Mouse (Mus musculus) neural tube, embryonic 14.5 days (tissue): ENCODE measurements around the gene Tubb1. TPM values are rescaled to one million over a fixed set of nuclear protein-coding genes. Genes with fewer than 3 reads are reported as not detected.

Experiments used
- ATAC-seq: fragments of 200-750 bp; cut with Nextera tagmentation; 2 replicates; pipeline ENCODE4 v1.8.0; 2017; ENCODE audit warnings: low read depth, mild to moderate bottlenecking, moderate TSS enrichment, moderate library complexity
- H3K27ac ChIP-seq: fragments of 300-500 bp; sonication (generic); 2 replicates; pipeline ENCODE4 v1.5.1; 2014; ENCODE audit warnings: low read depth, mild to moderate bottlenecking, control low read depth, low read length, moderate library complexity, mixed read lengths
- H3K27me3 ChIP-seq: fragments of 300-500 bp; sonication (generic); 2 replicates; pipeline ENCODE4 v1.6.1; 2014; ENCODE audit warnings: low read length; ENCODE audit not compliant: control insufficient read depth, insufficient read depth
- H3K36me3 ChIP-seq: fragments of 300-500 bp; sonication (generic); 2 replicates; pipeline ENCODE4 v1.6.1; 2014; ENCODE audit warnings: low read length, mixed read lengths; ENCODE audit not compliant: control insufficient read depth, insufficient read depth
- H3K4me1 ChIP-seq: fragments of 300-500 bp; sonication (generic); 2 replicates; pipeline ENCODE4 v1.6.1; 2014; ENCODE audit warnings: low read length; ENCODE audit not compliant: control insufficient read depth, insufficient read depth
- H3K4me2 ChIP-seq: fragments of 300-500 bp; sonication (generic); 2 replicates; pipeline ENCODE4 v1.6.1; 2014; ENCODE audit warnings: mild to moderate bottlenecking, low read depth, low read length, control low read depth
- H3K4me3 ChIP-seq: fragments of 300-500 bp; sonication (generic); 2 replicates; pipeline ENCODE4 v1.5.1; 2014; ENCODE audit warnings: low read depth, low read length, control low read depth, mixed read lengths
- H3K9ac ChIP-seq: fragments of 300-500 bp; sonication (generic); replicated peaks from 2 replicates; pipeline ENCODE4 v1.6.1; 2014; ENCODE audit warnings: low read depth, mild to moderate bottlenecking, control low read depth, low read length, mixed read lengths
- H3K9me3 ChIP-seq: fragments of 300-500 bp; sonication (generic); 2 replicates; pipeline ENCODE4 v1.6.1; 2016; ENCODE audit warnings: low read length; ENCODE audit not compliant: control insufficient read depth
- WGBS: fragments of 180-500 bp; shearing (Covaris S2); extraction: QIAGEN DNeasy Blood & Tissue Kit; methylation state at CpG from one replicate; pipeline ENCODE4 v1.1.7; 2014; 5-methylcytosine and 5-hydroxymethylcytosine counted together
- polyA plus RNA-seq: library from polyadenylated mRNA; unstranded; fragments of >200 nt; fragmentation: Nextera tagmentation; extraction: Ambion mirVana; gene quantifications from 2 replicates; pipeline ENCODE4 v1.2.1, GENCODE M21; 2014

The Tubb1 gene
- polyA plus RNA-seq, 1 experiment from 2014 or later = 0.19 TPM

DNA sequence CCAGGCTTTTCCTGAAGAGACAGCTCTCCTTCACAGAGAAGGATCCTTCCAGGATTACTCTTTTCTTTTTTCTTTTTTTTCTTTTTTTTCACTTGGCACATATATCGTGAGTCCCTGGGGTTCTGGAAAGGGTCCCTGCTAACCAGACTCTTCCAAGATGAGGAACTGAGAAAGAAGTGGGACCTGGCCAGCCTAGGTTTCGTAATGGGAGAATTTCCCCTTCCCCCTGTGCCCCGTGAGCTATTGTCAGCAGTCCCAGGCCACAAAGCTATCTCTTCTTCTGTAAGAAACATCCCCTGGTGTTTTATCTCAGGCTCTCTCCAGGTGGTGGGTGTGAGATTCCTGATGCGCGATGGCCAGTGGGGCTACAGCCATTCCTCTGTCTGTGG, 11.1 kb upstream of the Tubb1 start:
- H3K27me3 ChIP-seq = no peaks in the 10 kb centered on the region
- 41% methylated on average over 5 of the region's 5 CpGs for WGBS
- no peak for ATAC-seq
- H3K4me2 ChIP-seq = no peak overlapping the region
- peaks cover 6% of the 10 kb centered on the region; the same call in 1 of the 2 replicates for H3K4me1 ChIP-seq
- no peak overlapping the region for H3K9ac ChIP-seq
- no peaks in the 10 kb centered on the region for H3K36me3 ChIP-seq
- no peaks in the 10 kb centered on the region for H3K9me3 ChIP-seq
- no peak overlapping the region for H3K4me3 ChIP-seq
- H3K27ac ChIP-seq = no peak overlapping the region

DNA sequence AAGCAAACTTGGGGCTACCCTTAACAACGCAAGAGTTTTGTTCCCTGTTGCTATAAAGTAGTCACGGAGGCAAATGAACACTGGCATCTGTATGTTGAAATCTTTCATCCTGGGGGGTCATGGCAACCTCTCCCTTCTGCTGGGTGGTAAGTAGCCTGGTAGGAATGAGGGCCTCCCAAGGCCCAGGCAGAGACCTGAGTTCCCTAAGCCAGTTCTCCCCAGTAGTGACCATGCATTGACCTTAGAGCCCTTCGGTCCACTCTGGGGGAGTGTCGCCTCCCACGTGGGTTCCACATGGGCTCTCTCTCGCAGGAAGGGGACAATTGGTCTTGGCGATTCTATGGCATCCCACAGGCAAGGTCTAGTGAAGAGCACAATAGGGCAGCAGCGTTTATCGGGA, 10.5 kb upstream of the Tubb1 start:
- no peak for ATAC-seq

DNA sequence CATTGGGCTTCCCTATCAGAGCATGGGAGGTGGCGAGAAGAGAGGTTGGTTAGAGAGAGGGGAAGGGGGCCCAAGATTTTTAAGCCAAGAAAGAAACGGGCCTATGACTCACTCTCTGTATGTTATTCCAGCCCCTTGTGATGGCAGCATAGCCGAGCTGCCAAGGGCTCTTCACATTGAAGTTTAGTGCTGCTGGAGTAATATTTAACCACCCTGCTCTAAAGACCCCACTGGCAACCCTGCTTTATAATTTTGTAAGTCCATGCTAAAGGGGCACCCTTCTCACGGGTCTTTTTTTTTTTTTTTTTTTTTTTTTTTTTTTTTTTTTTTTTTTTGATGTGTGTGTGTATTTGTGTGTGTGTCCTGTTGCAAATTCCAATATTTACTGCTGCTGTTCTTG, 8.6 kb upstream of the Tubb1 start:
- H3K4me1 ChIP-seq = peaks cover 6% of the 10 kb centered on the region; the same call in 1 of the 2 replicates
- no peak overlapping the region for H3K27ac ChIP-seq
- no peaks in the 10 kb centered on the region for H3K9me3 ChIP-seq
- ATAC-seq = no peak
- no peaks in the 10 kb centered on the region for H3K36me3 ChIP-seq
- no peaks in the 10 kb centered on the region for H3K27me3 ChIP-seq
- WGBS = 89% methylated on average over 4 of the region's 4 CpGs
- H3K9ac ChIP-seq = no peak overlapping the region
- no peak overlapping the region for H3K4me3 ChIP-seq
- H3K4me2 ChIP-seq = no peak overlapping the region

More for the DNA sequence above, 10.5 kb upstream of the Tubb1 start:
- no peak overlapping the region for H3K9ac ChIP-seq
- H3K27me3 ChIP-seq = no peaks in the 10 kb centered on the region
- H3K27ac ChIP-seq = no peak overlapping the region
- WGBS = 83% methylated on average over 9 of the region's 9 CpGs
- peaks cover 6% of the 10 kb centered on the region; the same call in 1 of the 2 replicates for H3K4me1 ChIP-seq
- H3K4me3 ChIP-seq = no peak overlapping the region
- H3K36me3 ChIP-seq = no peaks in the 10 kb centered on the region
- no peak overlapping the region for H3K4me2 ChIP-seq
- no peaks in the 10 kb centered on the region for H3K9me3 ChIP-seq

DNA sequence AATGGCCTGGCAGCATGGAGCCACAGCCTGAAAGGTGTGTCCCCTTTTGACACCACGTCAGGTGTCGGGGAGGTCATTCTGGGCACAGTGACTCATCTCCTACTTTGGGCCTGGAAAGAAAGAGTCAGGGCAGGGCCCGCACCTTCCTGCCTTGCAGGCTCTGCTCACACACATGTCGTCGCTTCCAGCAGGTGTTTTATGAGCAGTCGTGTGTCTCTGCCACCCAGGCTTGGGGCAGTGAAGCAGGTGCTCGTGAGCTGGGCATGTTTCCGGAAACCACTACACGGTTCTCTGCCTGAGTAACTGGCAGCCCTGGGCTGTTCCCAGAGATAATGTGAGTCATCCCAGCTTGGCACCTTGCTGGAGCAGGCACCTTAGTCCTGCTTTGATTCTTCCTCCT, 8.0 kb upstream of the Tubb1 start:
- H3K36me3 ChIP-seq = no peaks in the 10 kb centered on the region
- H3K4me1 ChIP-seq = peaks cover 6% of the 10 kb centered on the region; the same call in 1 of the 2 replicates
- no peaks in the 10 kb centered on the region for H3K27me3 ChIP-seq
- no peak overlapping the region for H3K4me2 ChIP-seq
- H3K4me3 ChIP-seq = no peak overlapping the region
- 79% methylated on average over 9 of the region's 9 CpGs for WGBS
- no peak overlapping the region for H3K9ac ChIP-seq
- no peak for ATAC-seq
- H3K9me3 ChIP-seq = no peaks in the 10 kb centered on the region
- H3K27ac ChIP-seq = no peak overlapping the region

DNA sequence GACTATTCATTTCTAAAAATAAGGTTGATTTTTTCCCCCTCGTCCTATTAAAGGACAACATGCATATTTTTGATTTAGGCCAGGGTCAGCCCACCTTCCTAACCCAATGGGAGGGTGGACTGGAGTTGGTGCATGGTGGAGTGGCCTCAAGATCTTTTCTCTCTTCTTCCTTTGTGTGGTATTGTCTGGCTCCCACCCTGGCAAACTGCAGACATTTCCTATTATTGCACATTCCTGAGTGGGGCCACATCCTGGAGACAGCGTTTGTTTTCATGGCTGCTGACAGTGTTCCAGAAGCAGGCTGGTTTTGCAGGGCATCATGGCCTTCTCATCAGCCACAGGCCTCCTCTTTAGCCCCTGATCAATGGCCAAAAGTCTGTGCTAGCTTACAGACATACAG, 7.4 kb upstream of the Tubb1 start:
- no peak overlapping the region for H3K4me3 ChIP-seq
- ATAC-seq = no peak
- H3K27me3 ChIP-seq = no peaks in the 10 kb centered on the region
- WGBS = 56% methylated on average over 2 of the region's 2 CpGs
- no peaks in the 10 kb centered on the region for H3K36me3 ChIP-seq
- H3K4me2 ChIP-seq = no peak overlapping the region
- H3K9me3 ChIP-seq = no peaks in the 10 kb centered on the region
- H3K27ac ChIP-seq = no peak overlapping the region
- no peak overlapping the region for H3K9ac ChIP-seq
- H3K4me1 ChIP-seq = peaks cover 4% of the 10 kb centered on the region; the same call in 1 of the 2 replicates

DNA sequence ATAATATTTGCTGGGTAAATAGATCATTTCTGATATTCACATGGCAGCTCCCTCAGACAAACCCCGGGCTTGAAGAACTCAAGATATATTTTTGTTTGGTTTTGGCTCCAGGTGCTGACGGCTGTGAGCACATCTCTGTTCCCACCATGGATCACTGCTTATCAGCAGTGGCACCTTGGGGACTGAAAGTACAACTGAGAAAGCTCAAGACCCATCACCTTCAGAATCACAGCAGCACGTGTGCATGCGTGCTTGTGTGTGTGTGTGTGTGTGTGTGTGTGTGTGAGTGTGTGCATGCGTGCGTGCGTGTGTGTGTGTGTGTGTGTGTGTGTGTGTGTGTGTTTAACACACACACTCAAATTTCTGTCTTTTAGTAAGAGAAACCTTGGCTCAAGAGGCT, 6.1 kb upstream of the Tubb1 start:
- H3K4me2 ChIP-seq = no peak overlapping the region
- WGBS = 93% methylated on average over 7 of the region's 7 CpGs
- H3K9ac ChIP-seq = no peak overlapping the region
- no peak for ATAC-seq
- no peaks in the 10 kb centered on the region for H3K36me3 ChIP-seq
- H3K27me3 ChIP-seq = no peaks in the 10 kb centered on the region
- H3K27ac ChIP-seq = no peak overlapping the region
- H3K9me3 ChIP-seq = no peaks in the 10 kb centered on the region
- no peak overlapping the region for H3K4me3 ChIP-seq
- H3K4me1 ChIP-seq = no peaks in the 10 kb centered on the region

DNA sequence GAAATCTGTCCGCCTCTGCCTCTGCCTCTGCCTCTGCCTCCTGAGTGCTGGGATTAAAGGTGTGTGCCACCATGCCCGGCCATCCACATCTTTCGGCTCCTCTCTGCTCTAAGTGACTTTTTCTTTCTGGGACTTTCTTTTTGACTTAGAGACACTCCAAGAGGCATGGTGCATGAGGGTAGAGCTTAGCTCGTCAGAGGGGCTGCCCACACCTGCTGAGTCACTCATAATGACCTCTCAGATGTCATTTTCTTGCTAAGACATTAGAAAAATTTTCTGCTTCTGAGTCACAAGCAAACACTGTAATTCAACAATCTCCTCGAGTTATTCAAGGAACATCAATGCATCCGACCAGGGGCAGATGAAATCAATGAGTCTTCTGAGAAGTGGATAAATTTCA, 5.5 kb upstream of the Tubb1 start:
- Histone ChIP-seq H3K4me3 (no peak overlapping the region), H3K9ac (no peak overlapping the region), H3K4me1 (no peaks in the 10 kb centered on the region), H3K36me3 (no peaks in the 10 kb centered on the region), H3K9me3 (no peaks in the 10 kb centered on the region), H3K27me3 (no peaks in the 10 kb centered on the region), H3K4me2 (no peak overlapping the region), H3K27ac (no peak overlapping the region)
- ATAC-seq = no peak
- WGBS = 82% methylated on average over 6 of the region's 6 CpGs

DNA sequence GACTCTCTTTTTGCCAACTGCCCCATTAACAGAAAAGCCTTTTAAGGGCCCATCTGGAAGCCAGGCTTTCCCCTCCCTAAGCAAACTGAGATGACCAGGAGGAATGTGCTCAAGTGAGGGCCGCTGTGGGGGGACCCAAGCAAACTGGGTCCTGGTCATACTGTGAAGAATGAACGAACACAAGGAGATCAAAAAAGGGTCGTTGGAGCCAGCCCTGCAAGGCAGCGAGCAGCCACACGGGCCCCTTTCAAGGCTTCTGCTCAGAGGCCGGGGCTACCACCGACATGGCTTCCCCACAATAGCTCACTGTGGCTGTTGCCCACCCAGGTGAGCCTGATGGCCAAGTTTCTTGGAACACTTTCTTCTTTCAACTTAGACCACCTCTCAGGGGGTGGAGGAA, 4.0 kb upstream of the Tubb1 start:
- 60% methylated on average over 7 of the region's 7 CpGs for WGBS
- no peak overlapping the region for H3K4me3 ChIP-seq
- ATAC-seq = no peak
- no peaks in the 10 kb centered on the region for H3K27me3 ChIP-seq
- no peak overlapping the region for H3K27ac ChIP-seq
- no peaks in the 10 kb centered on the region for H3K4me1 ChIP-seq
- no peak overlapping the region for H3K4me2 ChIP-seq
- H3K36me3 ChIP-seq = no peaks in the 10 kb centered on the region
- no peak overlapping the region for H3K9ac ChIP-seq
- no peaks in the 10 kb centered on the region for H3K9me3 ChIP-seq

DNA sequence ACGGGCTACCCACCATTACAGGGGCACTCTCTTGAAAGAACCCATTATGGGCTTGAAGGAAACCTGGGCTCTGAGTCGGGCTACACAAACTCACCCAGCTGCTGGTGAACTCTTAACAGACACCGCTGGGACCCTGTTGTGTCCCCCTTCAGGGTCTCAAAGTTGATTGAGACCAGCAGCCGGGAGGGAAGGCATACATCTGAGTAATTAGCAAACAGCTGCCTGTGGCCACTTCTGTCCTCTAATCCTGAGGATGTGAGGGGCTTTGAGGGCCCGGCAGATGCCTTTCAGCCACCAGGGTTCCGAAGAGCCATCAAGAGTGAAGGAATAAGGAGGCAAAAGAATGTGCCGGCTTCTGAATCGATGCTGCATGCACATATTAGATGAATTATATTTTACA, 3.6 kb upstream of the Tubb1 start:
- 75% methylated on average over 8 of the region's 8 CpGs for WGBS
- ATAC-seq = no peak
- H3K4me3 ChIP-seq = no peak overlapping the region

DNA sequence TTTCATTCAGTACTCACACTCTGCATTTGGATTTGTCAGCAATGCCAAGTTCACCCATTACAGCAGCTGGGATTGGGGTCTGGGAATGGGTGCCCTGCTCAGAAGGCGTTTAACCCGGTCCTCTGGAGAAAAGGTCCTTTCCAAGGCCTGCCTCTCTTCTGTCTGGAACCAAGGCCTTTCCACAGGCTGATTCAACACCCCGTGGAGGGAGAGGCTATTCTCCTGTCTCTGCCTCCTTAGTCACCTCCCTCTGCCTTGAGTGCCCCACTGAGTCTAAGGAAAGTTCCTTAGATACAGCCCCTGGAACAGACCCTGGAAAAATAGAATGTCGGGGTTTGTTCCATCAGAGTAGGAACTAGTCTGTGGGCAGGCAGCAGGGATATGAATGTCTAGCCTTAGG, 2.1 kb upstream of the Tubb1 start:
- no peak overlapping the region for H3K4me2 ChIP-seq
- ATAC-seq = no peak

More for the DNA sequence above, 3.6 kb upstream of the Tubb1 start:
- H3K36me3 ChIP-seq = no peaks in the 10 kb centered on the region
- no peaks in the 10 kb centered on the region for H3K4me1 ChIP-seq
- no peak overlapping the region for H3K27ac ChIP-seq
- no peak overlapping the region for H3K9ac ChIP-seq
- no peak overlapping the region for H3K4me2 ChIP-seq
- H3K9me3 ChIP-seq = no peaks in the 10 kb centered on the region
- H3K27me3 ChIP-seq = no peaks in the 10 kb centered on the region

More for the DNA sequence above, 2.1 kb upstream of the Tubb1 start:
- H3K4me3 ChIP-seq = no peak overlapping the region
- H3K9ac ChIP-seq = no peak overlapping the region
- H3K27me3 ChIP-seq = no peaks in the 10 kb centered on the region
- H3K9me3 ChIP-seq = no peaks in the 10 kb centered on the region
- no peaks in the 10 kb centered on the region for H3K4me1 ChIP-seq
- H3K27ac ChIP-seq = no peak overlapping the region
- WGBS = 84% methylated on average over 4 of the region's 4 CpGs
- no peaks in the 10 kb centered on the region for H3K36me3 ChIP-seq
